Mouse (Mus musculus) forebrain, embryonic 15.5 days (tissue): Measurements from ENCODE around the gene Pym1. TPM values are rescaled to one million over a fixed set of nuclear protein-coding genes. Genes with fewer than 3 reads are reported as not detected.

Experiments
- ATAC-seq: fragments of 200-750 bp; cut with Nextera tagmentation; replicated peaks from 2 replicates; pipeline ENCODE4 v1.8.0; 2017; ENCODE audit warnings: mild to moderate bottlenecking, moderate TSS enrichment, moderate library complexity
- H3K27ac ChIP-seq: fragments of 300-500 bp; sonication (generic); replicated peaks from 2 replicates; pipeline ENCODE4 v1.5.1; 2015; ENCODE audit warnings: mild to moderate bottlenecking, inconsistent platforms
- H3K27me3 ChIP-seq: fragments of 300-500 bp; sonication (generic); 2 replicates; pipeline ENCODE4 v1.6.1; 2015; ENCODE audit warnings: inconsistent platforms
- H3K36me3 ChIP-seq: fragments of 300-500 bp; sonication (generic); 2 replicates; pipeline ENCODE4 v1.6.1; 2015; ENCODE audit warnings: mild to moderate bottlenecking, inconsistent platforms
- H3K4me1 ChIP-seq: fragments of 300-500 bp; sonication (generic); 2 replicates; pipeline ENCODE4 v1.6.1; 2015; ENCODE audit warnings: inconsistent platforms
- H3K4me2 ChIP-seq: fragments of 300-500 bp; sonication (generic); replicated peaks from 2 replicates; pipeline ENCODE4 v1.6.1; 2015; ENCODE audit warnings: mild to moderate bottlenecking, inconsistent platforms
- H3K4me3 ChIP-seq: fragments of 300-500 bp; sonication (generic); 2 replicates; pipeline ENCODE4 v1.5.1; 2015; ENCODE audit warnings: mild to moderate bottlenecking, inconsistent platforms
- H3K9ac ChIP-seq: fragments of 300-500 bp; sonication (generic); replicated peaks from 2 replicates; pipeline ENCODE4 v1.6.1; 2015; ENCODE audit warnings: mild to moderate bottlenecking, inconsistent platforms
- H3K9me3 ChIP-seq: fragments of 300-500 bp; sonication (generic); 2 replicates; pipeline ENCODE4 v1.6.1; 2016; ENCODE audit warnings: inconsistent platforms
- WGBS: fragments of 180-500 bp; shearing (Covaris S2); methylation state at CpG from one replicate; pipeline ENCODE4 v1.1.7; 2015; ENCODE audit warnings: mixed read lengths; 5-methylcytosine and 5-hydroxymethylcytosine counted together
- polyA plus RNA-seq: library from polyadenylated mRNA; unstranded; fragments of >200 nt; fragmentation: Nextera tagmentation; extraction: Ambion mirVana; gene quantifications from 2 replicates; pipeline ENCODE4 v1.2.1, GENCODE M21; 2015

Pym1 gene
- polyA plus RNA-seq, 1 experiment from 2014 or later, result 42.9 TPM

DNA sequence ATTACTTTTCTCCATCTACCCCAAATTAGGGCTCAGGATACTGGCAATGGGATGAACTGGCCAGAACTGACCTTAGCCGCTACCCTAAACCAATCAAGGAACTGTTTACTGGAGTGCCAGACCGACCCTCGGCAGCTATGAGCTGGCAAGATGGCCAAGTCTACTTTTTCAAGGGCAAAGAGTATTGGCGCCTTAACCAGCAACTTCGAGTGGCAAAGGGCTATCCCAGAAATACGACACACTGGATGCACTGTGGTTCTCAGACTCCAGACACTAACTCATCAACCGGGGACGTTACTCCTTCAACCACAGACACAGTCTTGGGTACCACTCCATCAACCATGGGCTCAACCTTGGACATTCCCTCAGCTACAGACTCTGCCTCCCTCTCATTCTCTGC is 51.0 kb downstream of the Pym1 start:
- Histone ChIP-seq H3K4me2 (no peak overlapping the region), H3K4me1 (peaks cover 12% of the 10 kb centered on the region), H3K4me3 (no peak overlapping the region), H3K9ac (no peak overlapping the region), H3K36me3 (peaks cover 5% of the 10 kb centered on the region; the same call in 1 of the 2 replicates), H3K27me3 (no peaks in the 10 kb centered on the region), H3K9me3 (no peaks in the 10 kb centered on the region), H3K27ac (no peak overlapping the region)
- ATAC-seq, result no peak
- 98% methylated on average over 8 of the region's 8 CpGs for WGBS

DNA sequence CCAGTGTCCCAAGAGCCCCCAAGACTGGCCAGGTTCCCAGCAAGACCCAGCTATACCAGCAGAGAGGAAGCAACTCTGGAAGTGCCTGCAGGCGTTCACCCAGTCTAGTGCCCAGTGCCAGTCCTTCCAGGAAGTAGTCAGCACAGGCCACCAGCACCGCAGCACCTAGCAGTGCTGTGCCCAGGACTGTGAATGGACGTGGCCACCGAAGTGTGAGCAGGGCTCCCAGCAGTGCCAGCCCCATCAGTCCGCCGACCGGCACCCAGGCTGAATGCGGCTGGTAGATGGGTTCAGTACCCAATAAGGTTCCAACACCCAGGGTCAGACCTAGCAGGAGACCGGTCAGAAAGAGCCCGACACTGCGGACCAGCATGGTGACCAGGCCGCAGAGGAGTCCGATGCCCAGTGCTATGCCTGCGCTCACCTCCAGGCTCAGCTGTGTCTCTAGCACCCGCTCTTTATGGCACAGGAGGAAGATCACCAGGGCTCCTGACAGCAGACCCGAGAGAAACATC is 54.3 kb downstream of the Pym1 start:
- Histone ChIP-seq H3K27me3 (no peaks in the 10 kb centered on the region), H3K9me3 (no peaks in the 10 kb centered on the region), H3K4me3 (no peak overlapping the region), H3K9ac (no peak overlapping the region), H3K36me3 (peaks cover 5% of the 10 kb centered on the region; the same call in 1 of the 2 replicates), H3K4me1 (peaks cover 25% of the 10 kb centered on the region), H3K4me2 (no peak overlapping the region), H3K27ac (no peak overlapping the region)
- 91% methylated on average over 16 of the region's 16 CpGs for WGBS
- ATAC-seq, result no peak

DNA sequence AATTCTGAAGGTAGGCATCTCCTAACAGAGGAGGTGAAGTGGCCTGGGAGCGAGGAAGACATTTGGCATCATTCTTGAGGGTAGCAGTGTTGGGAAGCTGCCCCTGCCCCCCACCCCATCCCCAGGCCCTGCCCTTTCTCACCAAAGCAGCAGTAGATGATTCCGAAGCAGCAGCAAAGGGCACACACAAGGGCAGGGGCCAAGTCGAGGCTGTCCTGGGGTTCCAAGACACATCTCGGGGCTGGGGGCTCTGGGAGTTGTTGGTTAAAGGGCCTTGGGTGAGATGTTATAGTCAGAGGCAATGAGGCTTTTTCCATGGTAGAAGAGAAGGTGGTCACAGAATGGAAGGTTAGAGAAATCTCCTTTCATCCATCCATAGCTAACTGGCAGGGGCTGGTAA is 55.3 kb downstream of the Pym1 start:
- Histone ChIP-seq H3K4me2 (peak overlapping the region; percentile 75), H3K4me3 (peak overlapping the region; percentile 57; the same call in 1 of the 2 replicates), H3K9ac (peak overlapping the region; percentile 80; the same call in 1 of the 2 replicates), H3K27ac (peak overlapping the region; percentile 99; the same call in 1 of the 2 replicates), H3K36me3 (peaks cover 5% of the 10 kb centered on the region; the same call in 1 of the 2 replicates), H3K4me1 (peaks cover 34% of the 10 kb centered on the region), H3K9me3 (no peaks in the 10 kb centered on the region), H3K27me3 (no peaks in the 10 kb centered on the region)
- 57% methylated on average over 4 of the region's 4 CpGs for WGBS
- ATAC-seq, result no peak

DNA sequence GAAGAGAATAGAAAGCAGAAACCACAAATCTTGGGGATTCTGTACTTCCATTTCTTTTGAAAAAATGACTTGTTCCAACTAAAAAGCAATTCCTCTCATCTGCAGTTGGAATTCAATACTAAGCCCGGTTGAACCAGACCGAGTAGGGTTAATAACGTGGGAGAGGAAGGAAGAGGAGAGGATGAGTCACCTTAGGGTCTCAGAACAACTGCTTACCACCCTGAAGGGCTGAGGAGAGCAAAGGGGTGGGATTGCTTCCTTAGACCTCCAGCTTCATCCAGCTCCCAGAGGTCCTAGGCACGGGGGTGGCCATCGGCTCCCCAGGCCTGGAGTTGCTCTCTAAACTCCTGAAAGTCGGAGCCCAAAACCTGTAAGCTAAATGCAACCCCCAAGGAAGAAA is 55.7 kb downstream of the Pym1 start:
- Histone ChIP-seq H3K9ac (peak overlapping the region; percentile 80), H3K9me3 (no peaks in the 10 kb centered on the region), H3K36me3 (peaks cover 5% of the 10 kb centered on the region; the same call in 1 of the 2 replicates), H3K4me3 (peak overlapping the region; percentile 57), H3K27me3 (no peaks in the 10 kb centered on the region), H3K4me1 (peaks cover 38% of the 10 kb centered on the region), H3K27ac (peak overlapping the region; percentile 99), H3K4me2 (peak overlapping the region; percentile 75)
- no peak for ATAC-seq
- WGBS, result 8% methylated on average over 6 of the region's 6 CpGs

DNA sequence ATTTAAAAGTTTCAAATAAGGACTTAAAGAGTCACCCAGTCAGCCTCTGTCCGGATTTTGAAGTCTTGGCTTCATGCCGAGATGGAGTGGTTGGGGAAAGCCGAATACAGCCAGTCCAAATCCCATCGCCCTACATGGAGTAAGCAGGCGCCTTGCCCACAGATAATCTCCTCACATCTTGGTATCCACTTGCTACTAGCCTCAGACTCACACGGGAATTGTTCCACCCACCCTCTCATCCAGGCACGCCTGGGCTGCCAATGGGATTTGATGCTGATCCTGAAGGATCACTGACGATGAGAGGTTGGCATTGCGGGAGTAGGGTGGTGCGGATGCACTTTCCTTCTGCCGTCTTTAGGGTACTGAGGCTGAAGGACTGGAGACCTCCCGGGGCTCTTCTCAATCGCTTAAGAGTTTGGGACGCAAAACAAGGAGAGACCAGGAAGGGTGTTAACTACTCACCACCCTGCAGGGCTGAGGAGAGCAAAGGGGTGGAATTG is 56.1 kb downstream of the Pym1 start, which contains the start of gene Dnajc14:
Gene Dnajc14 (plus strand): TSS at position 292 of the 500 bp plus-strand sequence.
- H3K9ac ChIP-seq, result peak within 1 kb of the TSS; percentile 80
- peaks cover 43% of the 10 kb centered on the region for H3K4me1 ChIP-seq
- peak; percentile 24; the same call in 1 of the 2 replicates for ATAC-seq
- no peaks in the 10 kb centered on the region for H3K27me3 ChIP-seq
- H3K4me3 ChIP-seq, result peak within 1 kb of the TSS; percentile 57
- WGBS, result 0% methylated on average over 14 of the region's 14 CpGs
- peak within 1 kb of the TSS; percentile 75 for H3K4me2 ChIP-seq
- H3K9me3 ChIP-seq, result no peaks in the 10 kb centered on the region
- peaks cover 7% of the 10 kb centered on the region; the same call in 1 of the 2 replicates for H3K36me3 ChIP-seq
- H3K27ac ChIP-seq, result peak within 1 kb of the TSS; percentile 99

DNA sequence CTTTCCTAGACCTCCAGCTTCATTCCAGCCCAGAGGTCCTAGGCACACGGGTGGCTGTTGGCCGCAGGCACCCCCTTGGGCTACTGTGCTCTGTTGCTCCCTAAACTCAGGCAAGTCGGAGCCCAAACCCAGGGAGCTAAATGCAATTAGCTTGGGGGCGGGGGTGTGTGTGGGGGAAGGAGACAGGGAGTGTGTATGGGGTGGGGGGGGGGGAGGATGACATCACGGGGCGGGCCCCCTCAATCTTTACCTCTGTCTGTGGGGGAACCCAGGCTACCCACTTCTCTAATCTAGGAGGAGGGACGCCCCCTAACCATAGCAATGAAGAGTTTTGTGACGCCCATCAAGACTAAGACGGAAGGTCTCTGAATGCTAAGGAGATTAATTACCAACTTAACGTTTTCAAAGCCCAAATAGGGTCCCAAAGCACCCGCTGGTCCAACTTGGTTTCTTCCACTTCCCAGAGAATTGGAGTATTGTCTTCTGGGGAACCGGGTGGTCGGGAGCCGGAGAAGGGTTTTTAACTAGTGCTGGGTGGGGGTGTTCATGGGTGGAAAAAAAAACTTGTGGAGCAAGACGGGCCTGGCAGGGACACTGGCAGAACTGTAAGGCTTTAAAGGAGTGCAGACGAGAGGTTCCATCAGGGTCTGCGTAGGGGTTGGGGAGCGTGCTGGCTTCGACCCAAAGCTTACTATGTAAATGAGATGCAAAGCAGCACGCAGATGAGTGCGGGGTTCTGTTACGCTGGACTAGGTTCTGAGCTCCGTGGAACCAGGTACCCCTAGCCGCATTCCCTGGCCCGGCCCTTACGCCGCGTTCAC is 56.8 kb downstream of the Pym1 start, which contains the start of gene Tmem198b:
Gene Tmem198b (minus strand): TSS at position 100 of the 821 bp plus-strand sequence.
- peaks cover 50% of the 10 kb centered on the region for H3K4me1 ChIP-seq
- H3K4me2 ChIP-seq, result peak within 1 kb of the TSS; percentile 75
- peak within 1 kb of the TSS; percentile 80 for H3K9ac ChIP-seq
- no peaks in the 10 kb centered on the region for H3K27me3 ChIP-seq
- peaks cover 7% of the 10 kb centered on the region; the same call in 1 of the 2 replicates for H3K36me3 ChIP-seq
- H3K27ac ChIP-seq, result peak within 1 kb of the TSS; percentile 99
- peak; percentile 73 for ATAC-seq
- WGBS, result under 1% methylated on average over 26 of the region's 28 CpGs
- H3K9me3 ChIP-seq, result no peaks in the 10 kb centered on the region
- peak within 1 kb of the TSS; percentile 57 for H3K4me3 ChIP-seq

DNA sequence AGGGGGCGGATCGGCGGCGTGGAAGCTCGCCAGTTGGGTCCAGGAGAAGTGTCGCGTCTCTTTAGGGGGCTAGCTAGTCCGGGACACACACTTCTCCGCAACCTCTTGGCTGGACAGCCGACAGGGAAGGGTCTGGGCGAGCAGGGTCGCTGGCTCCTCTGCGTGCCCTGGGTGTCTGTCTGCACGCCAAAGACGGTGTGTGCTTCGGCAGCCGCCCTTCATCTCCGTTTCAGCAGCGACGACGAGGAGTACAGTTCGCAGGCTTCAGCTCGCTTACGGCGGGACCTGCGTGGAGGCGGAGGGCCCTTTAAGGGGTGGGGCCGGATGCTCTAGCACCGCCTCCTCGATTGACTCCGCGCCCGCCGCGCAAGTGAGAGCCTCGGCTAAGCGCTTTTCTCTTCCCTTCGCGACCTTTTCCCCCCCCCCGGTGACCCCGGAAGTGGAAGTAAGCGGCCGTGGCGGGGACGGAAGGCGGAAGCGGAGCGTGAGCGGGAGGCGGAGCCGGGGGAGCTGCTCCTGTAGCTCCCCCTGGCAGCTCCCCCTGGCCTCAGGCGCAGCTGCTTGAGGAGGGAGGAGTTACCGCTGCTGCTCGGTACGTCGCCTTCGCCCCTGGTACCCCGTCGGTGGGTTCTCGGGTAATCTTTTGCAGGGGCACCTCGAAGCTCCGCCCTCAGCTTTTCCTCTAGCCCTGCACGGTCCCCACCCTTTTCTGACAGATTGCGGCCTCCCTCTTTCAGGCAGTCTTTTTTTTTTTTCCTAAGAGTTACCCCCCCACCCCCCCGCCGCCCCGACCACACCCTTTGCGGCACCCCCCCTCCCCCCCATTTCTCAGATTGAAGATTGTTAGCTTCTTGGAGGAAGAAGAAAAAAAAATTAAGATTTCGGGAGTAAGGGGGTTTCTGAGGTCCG is 57.7 kb downstream of the Pym1 start:
- H3K4me2 ChIP-seq, result peak overlapping the region; percentile 75

DNA sequence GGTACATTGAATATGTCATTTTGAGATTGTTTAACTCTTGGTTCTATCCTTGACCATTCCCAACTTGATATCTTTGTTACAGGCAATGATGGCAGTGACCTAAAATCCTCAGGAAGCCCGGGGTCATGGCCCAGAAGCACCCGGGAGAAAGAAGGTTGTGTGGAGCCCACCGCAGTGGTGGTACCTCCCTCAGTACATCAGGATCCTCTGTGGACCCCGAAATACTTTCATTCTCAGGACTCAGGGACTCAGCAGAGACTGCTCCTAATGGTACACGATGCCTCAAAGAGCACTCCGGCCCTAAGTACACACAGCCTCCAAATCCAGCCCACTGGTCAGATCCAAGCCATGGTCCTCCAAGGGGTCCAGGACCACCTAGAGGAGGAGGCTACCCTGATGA is 58.4 kb downstream of the Pym1 start:
- 69% methylated on average over 6 of the region's 6 CpGs for WGBS
- H3K27ac ChIP-seq, result peak overlapping the region; percentile 99

More for the DNA sequence above, 57.7 kb downstream of the Pym1 start:
- ATAC-seq, result peak; percentile 94
- Histone ChIP-seq H3K4me1 (peaks cover 57% of the 10 kb centered on the region), H3K27me3 (no peaks in the 10 kb centered on the region), H3K9ac (peak overlapping the region; percentile 80), H3K27ac (peak overlapping the region; percentile 99), H3K4me3 (peak overlapping the region; percentile 57), H3K36me3 (peaks cover 10% of the 10 kb centered on the region; the same call in 1 of the 2 replicates), H3K9me3 (no peaks in the 10 kb centered on the region)
- whole genome bisulfite sequencing, result 2% methylated on average over 65 of the region's 70 CpGs

DNA sequence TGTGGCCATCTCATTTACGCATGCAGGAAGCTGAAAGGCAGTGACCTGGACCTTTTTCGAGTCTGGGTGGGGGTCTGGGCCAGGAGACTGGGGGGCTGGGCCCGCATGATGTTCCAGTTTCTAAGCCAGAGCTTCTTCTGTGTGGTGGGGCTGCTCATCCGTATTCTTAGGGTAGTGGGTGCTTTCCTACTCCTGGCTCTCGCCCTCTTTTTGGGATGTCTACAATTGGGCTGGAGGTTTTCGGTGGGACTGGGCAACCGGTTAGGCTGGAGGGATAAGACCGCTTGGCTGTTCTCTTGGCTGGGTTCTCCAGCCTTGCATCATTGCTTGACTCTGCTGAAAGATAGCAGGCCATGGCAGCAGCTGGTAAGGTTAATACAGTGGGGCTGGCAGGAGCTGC is 59.3 kb downstream of the Pym1 start:
- H3K4me1 ChIP-seq, result peaks cover 58% of the 10 kb centered on the region
- no peaks in the 10 kb centered on the region for H3K9me3 ChIP-seq
- no peaks in the 10 kb centered on the region for H3K27me3 ChIP-seq
- no peak for ATAC-seq
- H3K9ac ChIP-seq, result peak overlapping the region; percentile 80
- H3K36me3 ChIP-seq, result 0 out of 2 replicates have a peak, but pooled peaks cover 4% of the 10 kb centered on the region
- WGBS, result 90% methylated on average over 8 of the region's 8 CpGs
- peak overlapping the region; percentile 57 for H3K4me3 ChIP-seq
- no peak overlapping the region for H3K27ac ChIP-seq
- peak overlapping the region; percentile 75 for H3K4me2 ChIP-seq

More for the DNA sequence above, 58.4 kb downstream of the Pym1 start:
- peaks cover 58% of the 10 kb centered on the region for H3K4me1 ChIP-seq
- peak overlapping the region; percentile 75 for H3K4me2 ChIP-seq
- H3K4me3 ChIP-seq, result peak overlapping the region; percentile 57
- peaks cover 5% of the 10 kb centered on the region; the same call in 1 of the 2 replicates for H3K36me3 ChIP-seq
- no peak for ATAC-seq
- H3K9me3 ChIP-seq, result no peaks in the 10 kb centered on the region
- peak overlapping the region; percentile 80 for H3K9ac ChIP-seq
- H3K27me3 ChIP-seq, result no peaks in the 10 kb centered on the region
